Mouse (Mus musculus) left cerebral cortex, postnatal 4 days (tissue): ENCODE data around the gene Flvcr2. TPM values are rescaled to one million over a fixed set of nuclear protein-coding genes. Genes with fewer than 3 reads are reported as not detected.
"Not testable (repeated sequence)": the region's sequence is repeated elsewhere in the genome, so short reads cannot be mapped to it uniquely, and the experiment has no call there.

Experiments used
- DNase-seq: peaks from one replicate; pipeline ENCODE4 v3.0.0-alpha.2; 2022
- intact Hi-C: fragments of 180-260 bp; cut with DNase I; formaldehyde crosslinking; loops from one replicate; pipeline ENCODE4 v1.15.1; 2025
- total RNA-seq, 2 experiments: library from RNA; stranded (reverse); gene quantifications; 2 replicates each; pipeline ENCODE4 v1.2.3; 2021

Gene Flvcr2
- total RNA-seq: 1 to 10 TPM; 3.8 to 4.9 TPM

DNA sequence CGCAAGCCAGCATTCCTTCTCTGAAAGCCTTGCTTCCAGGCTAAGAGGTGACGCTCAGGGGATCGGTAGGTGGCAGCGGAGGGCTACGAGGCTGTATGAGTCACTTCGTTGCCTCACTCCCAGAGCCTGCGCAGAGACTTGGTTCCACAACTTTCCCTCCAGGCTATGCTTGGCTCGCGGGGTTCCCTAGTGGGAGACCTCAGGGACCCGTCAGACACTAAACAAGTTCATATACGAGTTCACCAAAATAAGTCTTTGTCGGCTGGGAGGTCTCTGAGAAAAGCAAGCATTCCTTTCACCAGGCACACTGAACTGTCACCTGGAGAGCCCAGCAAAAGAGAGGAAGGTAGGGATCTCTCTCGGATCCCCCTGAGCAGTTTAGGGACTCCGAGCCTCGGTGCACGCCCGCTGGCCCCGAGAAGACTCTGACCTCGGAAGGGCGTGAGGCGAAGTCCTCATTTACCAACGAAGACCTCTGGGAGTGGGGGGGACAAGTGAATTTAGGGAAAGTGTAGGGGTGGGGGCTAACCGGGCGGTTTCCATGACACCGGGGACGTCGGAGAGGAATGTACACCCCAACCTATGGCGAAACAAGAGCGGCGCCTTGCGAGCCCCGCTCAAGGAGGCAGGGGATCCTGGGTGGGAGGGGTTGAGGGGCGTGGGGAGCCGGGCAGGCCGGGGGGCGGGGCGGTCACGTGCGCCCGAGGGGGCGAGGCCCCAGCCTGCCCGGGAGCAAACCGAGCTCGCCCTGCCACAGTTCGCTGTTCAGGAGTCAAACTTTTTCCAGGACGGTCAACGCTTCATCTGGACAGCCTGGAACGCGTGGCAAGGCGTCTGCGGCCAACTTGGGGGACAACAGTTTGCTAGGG, at the start of gene Flvcr2:
Flvcr2 (plus strand) TSS at position 713 of the 869 bp plus-strand sequence.
- peak; percentile 80 for DNase-seq
- intact Hi-C loops: loop anchor here (5.0 kb wide), 1 partner anchor 71 kb away; no protein-coding TSS in a partner anchor

GRCm38 (mm10) chr12:85698179-85698578, 48.2 kb upstream of the Flvcr2 start:
- DNase-seq, intact Hi-C loops: not testable (repeated sequence)

DNA sequence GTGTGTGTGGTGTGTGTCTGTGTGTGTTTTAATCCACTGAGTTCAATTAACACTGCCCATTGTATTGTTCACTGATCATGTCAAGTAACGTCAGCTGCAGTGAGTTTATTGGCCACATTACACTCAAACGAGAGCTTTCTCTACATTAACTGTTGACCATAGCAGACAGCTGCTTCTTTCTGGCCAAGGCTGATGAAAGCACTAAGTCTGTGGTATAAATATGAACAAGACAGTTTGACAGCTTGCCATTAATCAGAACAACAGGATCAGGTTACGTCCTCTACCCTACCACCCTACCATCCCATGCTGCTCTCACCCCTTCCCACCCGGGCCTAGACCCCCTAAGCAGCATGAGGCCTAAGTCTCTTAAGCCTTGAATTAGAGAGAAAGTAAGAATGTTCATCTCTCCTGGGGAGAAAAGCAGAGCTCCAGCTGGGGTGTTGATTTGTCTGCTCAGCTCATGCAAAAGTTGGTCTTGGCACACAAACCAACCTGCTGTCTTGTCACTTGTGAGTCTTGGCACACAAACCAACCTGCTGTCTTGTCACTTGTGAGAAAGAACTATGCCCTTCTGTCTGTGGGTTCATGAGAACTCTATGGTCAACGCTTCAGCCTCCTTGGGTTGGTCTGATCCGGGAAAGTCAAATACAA, 46.0 kb upstream of the Flvcr2 start:
- DNase-seq: peak; percentile 68
- intact Hi-C loops: no loop called here

DNA sequence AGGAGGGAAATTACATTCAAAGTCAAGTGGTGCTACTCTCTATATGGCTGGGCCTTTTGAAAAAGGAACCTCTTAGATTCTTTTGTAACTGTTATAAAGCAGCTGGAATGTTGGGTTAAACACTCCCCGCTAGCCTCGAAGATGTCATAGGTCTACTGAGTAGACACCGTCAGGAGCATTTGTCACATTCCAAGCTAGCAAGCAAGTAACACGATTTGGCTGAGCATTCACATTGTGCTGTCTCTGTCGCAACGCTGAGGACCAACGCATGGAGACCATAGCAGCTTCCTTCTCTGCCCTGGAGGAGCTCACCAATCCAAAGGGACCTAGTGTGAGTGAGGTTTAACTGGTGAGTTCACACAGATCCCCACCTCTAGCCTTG, 45.5 kb upstream of the Flvcr2 start:
- no peak for DNase-seq
- intact Hi-C loops: no loop called here

DNA sequence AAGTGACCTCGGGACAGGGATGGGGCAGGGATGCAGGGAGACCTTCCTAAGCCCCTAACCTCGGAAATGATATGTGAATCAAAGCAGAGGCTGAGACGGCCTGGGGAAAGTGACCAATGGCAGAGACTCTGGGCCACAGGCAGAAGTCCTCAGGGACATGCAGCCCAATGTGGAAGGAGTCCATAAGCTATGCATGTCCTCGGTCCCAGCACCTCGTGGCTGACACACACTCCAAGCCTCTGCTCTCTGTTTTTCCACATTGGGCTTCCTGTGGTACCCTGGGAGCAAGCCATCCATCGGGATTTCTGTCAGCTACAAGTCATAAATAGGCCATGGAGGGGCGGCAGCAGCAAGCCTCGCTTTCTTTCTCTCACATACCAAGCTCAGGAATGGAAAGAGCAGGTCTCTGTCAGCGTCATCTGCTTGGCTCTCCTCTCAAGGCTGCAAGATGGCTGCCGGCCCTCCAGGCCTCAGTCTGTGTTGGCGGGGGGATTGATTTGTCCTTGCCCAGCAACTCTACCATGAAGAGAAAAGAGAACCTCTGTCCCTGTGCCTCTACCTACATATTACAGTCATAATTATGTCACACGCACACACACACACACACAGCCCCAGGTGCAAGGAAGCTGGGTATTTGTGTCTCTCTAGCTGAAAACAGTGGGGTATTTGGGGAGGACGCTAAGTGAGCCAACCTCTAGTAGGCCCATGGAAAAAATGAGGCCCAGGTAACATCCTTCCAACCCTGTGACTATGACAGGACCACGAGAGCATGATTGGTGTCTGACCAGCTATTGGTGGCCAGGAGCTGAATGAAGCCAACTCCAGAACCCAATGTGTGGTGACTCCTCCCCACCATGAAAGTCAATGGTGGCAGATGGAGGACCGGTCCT, 43.9 kb upstream of the Flvcr2 start:
- intact Hi-C loops: no loop called here
- no peak for DNase-seq

GRCm38 (mm10) chr12:85703507-85703906, 42.8 kb upstream of the Flvcr2 start:
- intact Hi-C loops: no loop called here
- peak; percentile 66 for DNase-seq

DNA sequence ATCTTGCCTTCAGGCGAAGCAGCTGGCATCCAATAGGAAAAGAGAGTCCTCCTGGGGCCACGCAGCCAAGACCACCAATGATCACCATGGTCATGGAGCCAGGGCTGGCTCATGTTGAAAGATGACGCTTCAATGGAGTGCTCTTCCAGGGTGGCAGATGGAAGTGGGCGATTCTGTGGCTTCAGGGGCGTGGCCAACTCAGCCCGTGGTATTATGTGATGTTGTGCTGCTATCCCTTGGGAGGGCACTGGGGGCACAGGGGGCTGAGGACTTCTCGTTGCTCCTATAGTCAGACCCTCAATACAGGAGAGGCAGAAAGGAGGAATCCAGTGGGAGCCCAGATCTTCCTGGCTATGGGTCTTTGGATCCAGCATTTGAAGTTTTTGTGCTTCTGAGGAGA, 41.8 kb upstream of the Flvcr2 start:
- peak; percentile 62 for DNase-seq
- intact Hi-C loops: no loop called here

DNA sequence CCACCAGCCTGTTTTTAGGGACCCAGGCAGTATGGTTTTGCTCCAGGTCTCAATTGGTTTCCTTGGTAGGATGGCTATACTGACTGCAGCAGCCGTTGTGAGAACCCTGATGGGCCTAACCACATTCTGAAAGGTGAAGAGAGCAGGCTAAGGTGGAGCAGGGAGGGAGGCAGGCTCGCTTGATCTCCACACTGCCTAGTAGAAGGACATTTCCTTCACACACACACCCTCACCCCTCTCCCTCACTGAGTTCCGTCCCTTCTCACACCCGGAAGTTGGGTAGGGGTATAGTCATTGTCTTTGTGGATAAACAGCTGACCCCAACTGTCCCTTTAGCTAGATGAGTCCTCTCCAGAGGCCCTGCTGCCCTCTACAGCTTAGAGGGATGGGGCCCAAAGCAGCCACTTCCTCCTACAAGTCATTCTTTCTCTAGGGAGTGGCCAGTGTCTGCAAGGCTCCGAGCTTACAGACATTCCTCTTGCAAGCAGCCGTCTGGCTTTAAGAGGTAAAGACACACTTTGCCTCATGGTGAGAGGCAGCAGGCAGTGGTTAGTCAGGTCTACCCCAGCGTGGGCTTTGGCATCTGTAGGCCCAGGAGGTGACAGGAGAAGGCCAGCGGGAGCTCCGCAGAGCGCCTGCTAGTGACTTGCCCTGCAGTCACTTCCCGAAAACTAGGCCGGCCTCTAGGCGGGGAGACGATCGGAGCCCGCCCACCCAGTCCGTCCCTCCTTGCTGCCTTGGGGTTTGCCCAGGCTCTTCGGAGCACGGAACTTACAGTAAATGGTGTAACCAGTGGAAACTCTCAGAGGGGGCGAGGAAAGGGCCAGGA, 41.1 kb upstream of the Flvcr2 start:
- peak; percentile 60 for DNase-seq
- intact Hi-C loops: no loop called here

- intact Hi-C loops: no loop called here
- DNase-seq: no peak
Observed at GRCm38 (mm10) chr12:85705831-85706530, 40.4 kb upstream of the Flvcr2 start.

DNA sequence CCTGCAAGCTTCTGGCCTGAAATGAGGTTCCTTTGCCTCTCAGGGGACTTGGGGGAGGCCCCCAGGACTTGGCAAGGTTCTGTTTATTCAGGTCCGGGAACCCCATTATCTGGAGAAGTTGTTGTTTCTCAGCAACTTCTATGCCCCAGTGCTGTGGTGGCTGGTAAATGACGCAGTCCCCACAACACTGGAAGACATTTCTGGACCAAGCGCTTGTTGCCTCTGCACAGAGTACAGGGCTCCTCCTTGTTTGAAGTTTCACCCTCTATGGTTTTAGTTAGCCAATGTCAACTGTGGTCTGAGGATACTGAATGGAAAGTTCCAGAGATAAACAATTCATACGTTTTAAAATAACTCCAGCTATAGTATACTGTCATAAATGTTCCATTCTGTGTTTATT, 39.4 kb upstream of the Flvcr2 start:
- intact Hi-C loops: no loop called here
- no peak for DNase-seq

- no peak for DNase-seq
- intact Hi-C loops: no loop called here
Observed at GRCm38 (mm10) chr12:85707391-85707790, 38.9 kb upstream of the Flvcr2 start.

GRCm38 (mm10) chr12:85708556-85708955, 37.8 kb upstream of the Flvcr2 start:
- intact Hi-C loops: no loop called here
- no peak for DNase-seq

GRCm38 (mm10) chr12:85710695-85711094, 35.6 kb upstream of the Flvcr2 start:
- no peak for DNase-seq
- intact Hi-C loops: no loop called here

GRCm38 (mm10) chr12:85712587-85712986, 33.8 kb upstream of the Flvcr2 start:
- intact Hi-C loops: no loop called here
- DNase-seq: no peak

DNA sequence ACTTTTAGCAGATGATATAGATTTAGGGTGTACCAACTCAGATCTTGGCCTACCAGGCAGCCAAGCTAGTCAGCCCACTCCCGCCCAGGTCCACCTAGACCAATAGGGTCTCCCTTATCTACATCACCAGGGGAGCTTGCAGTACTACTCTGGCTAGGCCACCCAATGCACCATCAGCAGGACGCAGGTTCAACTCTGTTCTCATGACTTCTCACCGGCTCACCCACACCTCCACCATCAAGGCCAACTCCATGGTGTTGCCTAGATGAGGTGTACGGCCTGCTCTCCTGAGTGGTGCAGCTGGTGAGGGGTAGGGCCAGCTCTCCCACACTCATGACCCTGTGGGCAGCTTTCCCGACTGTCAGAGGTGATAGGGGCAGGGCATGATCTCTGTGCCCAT, 32.2 kb upstream of the Flvcr2 start:
- no peak for DNase-seq
- intact Hi-C loops: no loop called here

DNA sequence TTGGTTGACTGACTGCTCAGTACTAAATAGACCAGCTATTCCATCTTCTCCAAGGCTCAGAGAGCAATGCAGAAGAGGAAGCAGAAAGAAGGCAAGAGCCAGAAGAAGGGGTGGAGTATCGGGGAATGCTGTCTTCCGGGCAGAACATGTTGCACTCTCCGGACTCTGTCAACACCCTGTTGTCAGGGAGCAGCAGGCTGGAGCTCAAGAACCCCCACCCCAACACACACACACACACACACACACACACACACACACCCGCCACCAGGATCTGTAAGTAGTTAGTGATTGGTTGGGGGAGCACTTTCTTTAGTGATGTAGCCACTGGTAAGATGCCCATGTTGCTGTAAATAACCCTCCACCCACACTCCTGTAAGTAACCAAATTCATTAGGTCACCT, 21.0 kb upstream of the Flvcr2 start:
- DNase-seq: no peak
- intact Hi-C loops: no loop called here

DNA sequence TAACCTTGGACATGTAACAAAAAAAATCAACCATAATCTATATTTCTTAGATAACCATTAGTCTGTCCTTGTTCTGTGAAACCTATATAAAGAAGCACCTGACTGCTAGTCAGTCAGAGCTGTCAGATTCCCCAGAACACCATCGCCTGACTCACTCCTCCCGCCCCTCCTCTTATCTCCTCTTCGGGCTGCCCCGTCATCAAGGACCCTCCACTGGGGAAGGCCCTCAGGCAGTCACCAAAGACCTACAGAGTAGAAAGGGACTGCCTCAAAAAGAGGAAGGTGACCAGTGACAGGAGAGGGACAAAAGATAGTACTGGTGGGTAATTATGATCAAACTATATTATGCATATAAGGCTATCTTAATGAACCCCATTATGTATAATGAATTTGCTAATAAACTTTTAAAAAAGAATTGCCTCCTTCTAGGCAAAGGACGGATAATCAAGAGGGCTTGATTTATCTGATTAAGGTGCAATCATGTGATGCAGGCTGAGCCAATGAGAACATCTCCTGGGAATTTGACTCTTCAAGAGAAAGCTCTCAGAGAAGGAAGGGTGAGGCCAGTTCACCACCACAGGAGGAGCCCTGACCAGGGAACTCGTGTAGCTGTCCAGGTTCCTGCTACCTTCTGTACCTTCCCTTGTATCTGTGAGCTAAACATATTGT, 19.5 kb upstream of the Flvcr2 start:
- intact Hi-C loops: no loop called here
- DNase-seq: no peak

DNA sequence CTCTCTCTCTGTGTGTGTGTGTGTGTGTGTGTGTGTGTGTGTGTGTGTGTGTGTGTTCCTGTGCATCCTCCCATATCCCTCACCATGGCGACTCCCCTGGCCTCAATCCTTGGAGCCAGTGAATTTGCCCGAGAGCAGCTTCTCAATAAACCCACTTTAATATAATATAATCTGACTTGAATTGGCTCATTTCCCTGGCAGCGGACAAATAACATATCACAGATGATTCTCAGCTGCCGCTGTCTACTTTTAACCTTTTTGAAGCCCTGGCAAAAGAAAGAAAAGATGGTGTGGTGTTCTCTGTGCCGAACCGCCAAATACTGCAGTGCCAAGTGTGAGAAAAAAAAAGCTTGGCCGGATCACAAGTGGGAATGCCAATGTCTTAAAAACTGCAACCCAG, 18.2 kb upstream of the Flvcr2 start:
- DNase-seq: peak; percentile 47
- intact Hi-C loops: no loop called here
